Mouse (Mus musculus) liver, embryonic 13.5 days (tissue): ENCODE measurements around the gene 2900026A02Rik. TPM values are rescaled to one million over a fixed set of nuclear protein-coding genes. Genes with fewer than 3 reads are reported as not detected.
A peak's percentile ranks its signal among the peaks of the same experiment; 100 is the strongest.

Experiments
- ATAC-seq: fragments of 200-750 bp; cut with Nextera tagmentation; 2 replicates; pipeline ENCODE4 v1.8.0; 2017; ENCODE audit warnings: low read depth, mild to moderate bottlenecking, moderate number of reproducible peaks, moderate library complexity
- DNase-seq: peaks from one replicate; pipeline ENCODE4 v3.0.0; 2022
- H3K27ac ChIP-seq: fragments of 300-500 bp; sonication (generic); 2 replicates; pipeline ENCODE4 v1.5.1; 2015; ENCODE audit warnings: moderate library complexity, mild to moderate bottlenecking, inconsistent platforms
- H3K27me3 ChIP-seq: fragments of 300-500 bp; sonication (generic); 2 replicates; pipeline ENCODE4 v1.6.1; 2015; ENCODE audit warnings: mild to moderate bottlenecking, inconsistent platforms
- H3K36me3 ChIP-seq: fragments of 300-500 bp; sonication (generic); 2 replicates; pipeline ENCODE4 v1.6.1; 2015; ENCODE audit warnings: mild to moderate bottlenecking, inconsistent platforms
- H3K4me1 ChIP-seq: fragments of 300-500 bp; sonication (generic); replicated peaks from 2 replicates; pipeline ENCODE4 v1.6.1; 2015; ENCODE audit warnings: inconsistent platforms
- H3K4me2 ChIP-seq: fragments of 300-500 bp; sonication (generic); 2 replicates; pipeline ENCODE4 v1.6.1; 2015; ENCODE audit warnings: inconsistent platforms, mild to moderate bottlenecking, moderate library complexity
- H3K4me3 ChIP-seq: fragments of 300-500 bp; sonication (generic); replicated peaks from 2 replicates; pipeline ENCODE4 v1.5.1; 2015; ENCODE audit warnings: mild to moderate bottlenecking, inconsistent platforms
- H3K9ac ChIP-seq: fragments of 300-500 bp; sonication (generic); 2 replicates; pipeline ENCODE4 v1.6.1; 2015; ENCODE audit warnings: mild to moderate bottlenecking, inconsistent platforms
- H3K9me3 ChIP-seq: fragments of 300-500 bp; sonication (generic); replicated peaks from 2 replicates; pipeline ENCODE4 v1.6.1; 2016; ENCODE audit warnings: inconsistent platforms
- WGBS: fragments of 180-500 bp; shearing (Covaris S2); methylation state at CpG from one replicate; pipeline ENCODE4 v1.1.7; 2015; ENCODE audit not compliant: insufficient replicate concordance; 5-methylcytosine and 5-hydroxymethylcytosine counted together
- polyA plus RNA-seq: library from polyadenylated mRNA; unstranded; fragments of >200 nt; fragmentation: Nextera tagmentation; extraction: Ambion mirVana; gene quantifications from 2 replicates; pipeline ENCODE4 v1.2.1, GENCODE M21; 2015

2900026A02Rik gene
- polyA plus RNA-seq, 1 experiment from 2014 or later = 0.98 TPM

GRCm38 (mm10) chr5:113220383-113221146 is 471 bp downstream of the 2900026A02Rik start:
- peak overlapping the region; percentile 58 for H3K9ac ChIP-seq
- no peaks in the 10 kb centered on the region for H3K9me3 ChIP-seq
- H3K27ac ChIP-seq = peak overlapping the region; percentile 77
- H3K4me2 ChIP-seq = peak overlapping the region; percentile 77
- no peaks in the 10 kb centered on the region for H3K36me3 ChIP-seq
- H3K4me3 ChIP-seq = peak overlapping the region; percentile 62
- peaks cover 31% of the 10 kb centered on the region for H3K27me3 ChIP-seq
- DNase-seq (no peak), ATAC-seq (peak; percentile 66)
- WGBS = 4% methylated on average over 64 of the region's 64 CpGs
- peaks cover 21% of the 10 kb centered on the region for H3K4me1 ChIP-seq

GRCm38 (mm10) chr5:113219876-113220275 is 1.2 kb downstream of the 2900026A02Rik start:
- Histone ChIP-seq H3K4me3 (no peak overlapping the region), H3K4me1 (peaks cover 21% of the 10 kb centered on the region), H3K36me3 (no peaks in the 10 kb centered on the region), H3K27me3 (peaks cover 24% of the 10 kb centered on the region), H3K4me2 (peak overlapping the region; percentile 77), H3K9ac (no peak overlapping the region), H3K27ac (peak overlapping the region; percentile 66; the same call in 1 of the 2 replicates), H3K9me3 (no peaks in the 10 kb centered on the region)
- 55% methylated on average over 7 of the region's 7 CpGs for WGBS
- no peak for DNase-seq
- ATAC-seq = no peak

- H3K4me1 ChIP-seq = peaks cover 21% of the 10 kb centered on the region
- H3K4me2 ChIP-seq = peak overlapping the region; percentile 77
- peak; percentile 17; the same call in 1 of the 2 replicates for ATAC-seq
- H3K9ac ChIP-seq = no peak overlapping the region
- WGBS = 66% methylated on average over 6 of the region's 6 CpGs
- DNase-seq = no peak
- H3K36me3 ChIP-seq = no peaks in the 10 kb centered on the region
- peaks cover 21% of the 10 kb centered on the region for H3K27me3 ChIP-seq
- H3K27ac ChIP-seq = no peak overlapping the region
- no peaks in the 10 kb centered on the region for H3K9me3 ChIP-seq
- no peak overlapping the region for H3K4me3 ChIP-seq
Measured at GRCm38 (mm10) chr5:113219450-113219849, 1.6 kb downstream of the 2900026A02Rik start.

GRCm38 (mm10) chr5:113218617-113219235 is 2.3 kb downstream of the 2900026A02Rik start:
- Histone ChIP-seq H3K27ac (no peak overlapping the region), H3K4me2 (peak overlapping the region; percentile 26), H3K4me1 (peaks cover 21% of the 10 kb centered on the region), H3K9me3 (no peaks in the 10 kb centered on the region), H3K36me3 (no peaks in the 10 kb centered on the region), H3K27me3 (peaks cover 15% of the 10 kb centered on the region), H3K4me3 (0 out of 2 replicates have a peak overlapping the region, but pooled peaks have one; percentile 8), H3K9ac (no peak overlapping the region)
- DNase-seq (no peak), ATAC-seq (no peak)
- WGBS = 63% methylated on average over 17 of the region's 17 CpGs

GRCm38 (mm10) chr5:113217076-113217475 is 4.0 kb downstream of the 2900026A02Rik start:
- Histone ChIP-seq H3K27me3 (peaks cover 14% of the 10 kb centered on the region), H3K36me3 (no peaks in the 10 kb centered on the region), H3K9ac (no peak overlapping the region), H3K4me3 (no peak overlapping the region), H3K9me3 (no peaks in the 10 kb centered on the region), H3K4me1 (peaks cover 21% of the 10 kb centered on the region), H3K27ac (no peak overlapping the region), H3K4me2 (no peak overlapping the region)
- 70% methylated on average over 12 of the region's 12 CpGs for WGBS
- DNase-seq (no peak), ATAC-seq (no peak)

GRCm38 (mm10) chr5:113216328-113216960 is 4.6 kb downstream of the 2900026A02Rik start:
- Histone ChIP-seq H3K9me3 (no peaks in the 10 kb centered on the region), H3K9ac (no peak overlapping the region), H3K27me3 (peaks cover 14% of the 10 kb centered on the region), H3K4me3 (no peak overlapping the region), H3K36me3 (no peaks in the 10 kb centered on the region), H3K4me2 (no peak overlapping the region), H3K4me1 (peaks cover 21% of the 10 kb centered on the region), H3K27ac (no peak overlapping the region)
- WGBS = 64% methylated on average over 14 of the region's 14 CpGs
- DNase-seq (no peak), ATAC-seq (no peak)

- WGBS = 69% methylated on average over 9 of the region's 9 CpGs
Measured at GRCm38 (mm10) chr5:113215610-113216011, 5.4 kb downstream of the 2900026A02Rik start.

GRCm38 (mm10) chr5:113214455-113214854 is 6.6 kb downstream of the 2900026A02Rik start:
- Histone ChIP-seq H3K4me1 (peaks cover 27% of the 10 kb centered on the region), H3K4me3 (no peak overlapping the region), H3K9me3 (no peaks in the 10 kb centered on the region), H3K27ac (no peak overlapping the region), H3K27me3 (no peaks in the 10 kb centered on the region), H3K36me3 (no peaks in the 10 kb centered on the region), H3K9ac (no peak overlapping the region), H3K4me2 (no peak overlapping the region)
- ATAC-seq (no peak), DNase-seq (no peak)
- WGBS = 60% methylated on average over 11 of the region's 11 CpGs

More at GRCm38 (mm10) chr5:113215610-113216011, 5.4 kb downstream of the 2900026A02Rik start:
- Histone ChIP-seq H3K36me3 (no peaks in the 10 kb centered on the region), H3K4me2 (no peak overlapping the region), H3K27ac (no peak overlapping the region), H3K9me3 (no peaks in the 10 kb centered on the region), H3K4me3 (no peak overlapping the region), H3K4me1 (peaks cover 20% of the 10 kb centered on the region), H3K9ac (no peak overlapping the region), H3K27me3 (peaks cover 8% of the 10 kb centered on the region)
- ATAC-seq (no peak), DNase-seq (no peak)

- Histone ChIP-seq H3K27ac (no peak overlapping the region), H3K27me3 (no peaks in the 10 kb centered on the region), H3K36me3 (no peaks in the 10 kb centered on the region), H3K4me3 (no peak overlapping the region), H3K9me3 (no peaks in the 10 kb centered on the region), H3K9ac (no peak overlapping the region), H3K4me1 (peaks cover 29% of the 10 kb centered on the region), H3K4me2 (no peak overlapping the region)
- no peak for ATAC-seq
- 71% methylated on average over 8 of the region's 8 CpGs for WGBS
- DNase-seq = no peak
Measured at GRCm38 (mm10) chr5:113214041-113214440, 7.0 kb downstream of the 2900026A02Rik start.

GRCm38 (mm10) chr5:113212156-113212835 is 8.7 kb downstream of the 2900026A02Rik start:
- peaks cover 43% of the 10 kb centered on the region for H3K4me1 ChIP-seq
- DNase-seq = no peak
- H3K27me3 ChIP-seq = no peaks in the 10 kb centered on the region
- 62% methylated on average over 10 of the region's 10 CpGs for whole genome bisulfite sequencing
- no peak overlapping the region for H3K4me2 ChIP-seq
- H3K27ac ChIP-seq = no peak overlapping the region
- no peak for ATAC-seq
- H3K4me3 ChIP-seq = no peak overlapping the region
- H3K9ac ChIP-seq = no peak overlapping the region
- no peaks in the 10 kb centered on the region for H3K9me3 ChIP-seq
- no peaks in the 10 kb centered on the region for H3K36me3 ChIP-seq

- Histone ChIP-seq H3K4me1 (peaks cover 55% of the 10 kb centered on the region), H3K36me3 (no peaks in the 10 kb centered on the region), H3K4me2 (no peak overlapping the region), H3K27ac (peak overlapping the region; percentile 50), H3K9ac (no peak overlapping the region), H3K4me3 (no peak overlapping the region), H3K27me3 (no peaks in the 10 kb centered on the region), H3K9me3 (no peaks in the 10 kb centered on the region)
- 53% methylated on average over 6 of the region's 6 CpGs for WGBS
- ATAC-seq (no peak), DNase-seq (no peak)
Measured at GRCm38 (mm10) chr5:113210314-113210713, 10.7 kb downstream of the 2900026A02Rik start.
